Mouse (Mus musculus) midbrain, embryonic 11.5 days (tissue): ENCODE measurements around the gene Mtmr3. TPM values are rescaled to one million over a fixed set of nuclear protein-coding genes. Genes with fewer than 3 reads are reported as not detected.

Source experiments
- ATAC-seq: fragments of 200-750 bp; cut with Nextera tagmentation; 2 replicates; pipeline ENCODE4 v1.8.0; 2017; ENCODE audit warnings: moderate TSS enrichment, moderate library complexity; ENCODE audit not compliant: low FRiP score
- DNase-seq: peaks from one replicate; pipeline ENCODE4 v3.0.0; 2015; ENCODE audit warnings: low spot score; ENCODE audit errors: missing footprints
- H3K27ac ChIP-seq: fragments of 300-500 bp; sonication (generic); 2 replicates; pipeline ENCODE4 v1.5.1; 2014; ENCODE audit warnings: low read depth, low read length
- H3K27me3 ChIP-seq: fragments of 300-500 bp; sonication (generic); 2 replicates; pipeline ENCODE4 v1.6.1; 2014; ENCODE audit warnings: mild to moderate bottlenecking, low read length, moderate library complexity, mixed read lengths; ENCODE audit not compliant: control insufficient read depth, insufficient read depth
- H3K36me3 ChIP-seq: fragments of 300-500 bp; sonication (generic); 2 replicates; pipeline ENCODE4 v1.6.1; 2014; ENCODE audit warnings: mild to moderate bottlenecking, low read length, moderate library complexity, mixed read lengths; ENCODE audit not compliant: control insufficient read depth, insufficient read depth
- H3K4me1 ChIP-seq: fragments of 300-500 bp; sonication (generic); 2 replicates; pipeline ENCODE4 v1.6.1; 2014; ENCODE audit warnings: low read length; ENCODE audit not compliant: control insufficient read depth, insufficient read depth
- H3K4me2 ChIP-seq: fragments of 300-500 bp; sonication (generic); 2 replicates; pipeline ENCODE4 v1.6.1; 2014; ENCODE audit warnings: mild to moderate bottlenecking, moderate library complexity
- H3K4me3 ChIP-seq: fragments of 300-500 bp; sonication (generic); 2 replicates; pipeline ENCODE4 v1.5.1; 2014; ENCODE audit warnings: low read depth, low read length
- H3K9ac ChIP-seq: fragments of 300-500 bp; sonication (generic); 2 replicates; pipeline ENCODE4 v1.6.1; 2014; ENCODE audit warnings: low read length
- H3K9me3 ChIP-seq: fragments of 300-500 bp; sonication (generic); 2 replicates; pipeline ENCODE4 v1.6.1; 2016; ENCODE audit warnings: low read length; ENCODE audit not compliant: control insufficient read depth
- WGBS: fragments of 180-500 bp; shearing (Covaris S2); extraction: QIAGEN DNeasy Blood & Tissue Kit; methylation state at CpG from one replicate; pipeline ENCODE4 v1.1.7; 2014; 5-methylcytosine and 5-hydroxymethylcytosine counted together
- polyA plus RNA-seq: library from polyadenylated mRNA; unstranded; fragments of >200 nt; fragmentation: Nextera tagmentation; extraction: Ambion mirVana; gene quantifications from 2 replicates; pipeline ENCODE4 v1.2.1, GENCODE M21; 2014

The Mtmr3 gene
- polyA plus RNA-seq, 1 experiment from 2014 or later, result 28.6 TPM

- ATAC-seq (no peak), DNase-seq (no peak)
- Histone ChIP-seq H3K27me3 (no peaks in the 10 kb centered on the region), H3K9ac (no peak overlapping the region), H3K4me1 (no peaks in the 10 kb centered on the region), H3K4me2 (no peak overlapping the region), H3K9me3 (no peaks in the 10 kb centered on the region), H3K27ac (no peak overlapping the region), H3K4me3 (no peak overlapping the region), H3K36me3 (no peaks in the 10 kb centered on the region)
- WGBS, result 76% methylated on average over 4 of the region's 4 CpGs
Observed at GRCm38 (mm10) chr11:4434461-4434860, 160.2 kb downstream of the Mtmr3 start.

Other genes starting within 250 kb of the Mtmr3 start
- 0.07 TPM in 1 of 2 replicates, not detected in the other for gene Hormad2, start 153.8 kb downstream of the Mtmr3 start, polyA plus RNA-seq
- not detected in 2 replicates for gene Gm11032, start 25.2 kb upstream of the Mtmr3 start, polyA plus RNA-seq
- gene Ascc2, start 42.9 kb upstream of the Mtmr3 start, polyA plus RNA-seq, result 30.5 and 33.4 TPM in 2 replicates
- 547 and 572 TPM in 2 replicates for gene Uqcr10, start 109.5 kb upstream of the Mtmr3 start, polyA plus RNA-seq
- gene Zmat5, start 109.8 kb upstream of the Mtmr3 start, polyA plus RNA-seq, result 74.5 and 85.5 TPM in 2 replicates
- gene Cabp7, start 151.9 kb upstream of the Mtmr3 start, polyA plus RNA-seq, result 0.15 and 0.33 TPM in 2 replicates